ENCODE assay signal across 32 mouse cellular contexts in the genomic region with DNA sequence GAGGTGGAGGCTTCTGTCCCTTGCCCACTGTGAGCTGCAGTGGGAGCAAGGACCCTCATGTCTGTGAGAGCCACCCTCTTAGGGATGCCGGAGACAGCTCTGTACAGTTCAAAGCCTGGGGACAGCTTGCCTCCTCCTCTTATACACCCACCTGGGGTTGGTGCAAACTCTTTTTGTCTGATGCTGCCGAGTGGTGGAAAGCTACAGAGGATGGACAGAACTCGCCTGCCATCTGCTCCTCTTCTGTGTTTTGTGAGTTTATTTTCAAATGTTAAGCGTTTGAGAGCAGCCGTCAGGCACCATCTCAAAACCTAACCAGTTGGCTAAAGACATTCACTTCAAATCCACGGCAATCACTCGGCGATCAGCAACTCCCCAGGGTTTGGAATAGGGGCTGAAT. TPM values are rescaled to one million over a fixed set of nuclear protein-coding genes. Genes with fewer than 3 reads are reported as not detected.
A peak's percentile ranks its signal among the peaks of the same experiment; 100 is the strongest.
DNase-seq lines count a peak whose midpoint lies in the region; ATAC-seq lines count a peak whose summit lies in the region.
"Had no signal": no experiment of that assay in that cellular context is flagged by ENCODE, and none has a peak within 500 bp of the region (broad histone marks: within the 10 kb centered on the region; RNA-seq: fewer than 3 reads in every experiment).

No protein-coding gene starts in this region.

- intact Hi-C loops in left cerebral cortex, postnatal 36 days (cut with DNase I): no loop called here

- no peak for ATAC-seq in CD4-positive, CD25-positive, alpha-beta regulatory T cell, adult 4 months
- ATAC-seq: forebrain, embryonic 14.5 days; hindbrain, postnatal 0 days; intestine, embryonic 15.5 days; liver, embryonic 12.5 days; liver, postnatal 0 days; midbrain, embryonic 13.5 days had no signal

- peak; percentile 36 for DNase-seq in layer of hippocampus, adult 11-12 months (ENCODE audit: low spot score)
- DNase-seq in layer of hippocampus, adult 9-10 months (ENCODE audit: low spot score): no peak
- DNase-seq in left cerebral cortex, postnatal 36 days (ENCODE audit: low spot score in 2 of 2): peak; percentile 57 to 59
- no peak for DNase-seq in left cerebral cortex, adult 11 months (ENCODE audit: low spot score)
- DNase-seq in layer of hippocampus, adult 9-11 months: peak; percentile 61
- DNase-seq in right cerebral cortex, postnatal 25 days: peak; percentile 24
- DNase-seq in adrenal gland, postnatal 4 days (ENCODE audit: low spot score in 2 of 2): no peak
- DNase-seq: adrenal gland, adult 8-10 months; B cell, adult 2 months; cerebellum, adult 11 months; cerebellum, adult 9-10 months; cerebellum, postnatal 36 days; gastrocnemius, postnatal 14 days; heart, postnatal 36 days; kidney, adult 2 months; kidney, postnatal 4 days; liver, postnatal 0 days; lung, postnatal 4 days; thymus, postnatal 14 days had no signal

RNA-seq across cellular contexts. Expression of gene Cacng3, which starts 26.6 kb away (rescaled TPM):
- total RNA-seq in left cerebral cortex, postnatal 36 days (2021): 100 to 1,000 TPM; 145 to 147 TPM
- polyA plus RNA-seq in CD4-positive, CD25-positive, alpha-beta regulatory T cell, adult 4 months (2017; shearing (Covaris generic)): not detected
- total RNA-seq in adrenal gland, postnatal 4 days (2021): 1 to 10 TPM; 5.2 to 6.1 TPM
- total RNA-seq: CH12.LX; ES-E14; granulocyte monocyte progenitor cell, adult 5-6 weeks; heart, postnatal 36 days; megakaryocyte-erythroid progenitor cell, adult 5-6 weeks had no signal
- polyA plus RNA-seq: kidney, postnatal 0 days; limb, embryonic 13.5 days; liver, embryonic 12.5 days; small intestine, adult 2 months had no signal

Comparison
In these comparisons a context has a peak if more than half of its experiments do, and no peak if none do; other contexts are left out.
1. DNase-seq: peak in layer of hippocampus, adult 11-12 months (single experiment), left cerebral cortex, postnatal 36 days (2 of 2), layer of hippocampus, adult 9-11 months (single experiment) and right cerebral cortex, postnatal 25 days (single experiment); none in layer of hippocampus, adult 9-10 months (single experiment), left cerebral cortex, adult 11 months (single experiment) and adrenal gland, postnatal 4 days (0 of 2).
2. RNA of gene Cacng3, which starts 26.6 kb away (total RNA-seq): 145 to 147 TPM in left cerebral cortex, postnatal 36 days; 5.2 to 6.1 TPM in adrenal gland, postnatal 4 days; every median in the first group is over 10 times any median in the second.